Mouse (Mus musculus): ENCODE results near the gene Phf21a. TPM values are rescaled to one million over a fixed set of nuclear protein-coding genes. Genes with fewer than 3 reads are reported as not detected.

Gene Phf21a
- polyA plus RNA-seq, 1 experiment from 2014 or later: 20.2 TPM

- Histone ChIP-seq H3K36me3 (ENCODE audit: control insufficient read depth, insufficient read depth, low read length) (peaks cover 37% of the 10 kb centered on the region), H3K9ac (ENCODE audit: low read length) (peak overlapping the region; percentile 80), H3K27me3 (ENCODE audit: control insufficient read depth, insufficient read depth, low read length) (peaks cover 16% of the 10 kb centered on the region), H3K4me2 (ENCODE audit: low read length) (peak overlapping the region; percentile 98), H3K4me3 (ENCODE audit: control insufficient read depth in 1 of 2, insufficient read depth in 1 of 2, low read depth in 1 of 2, low read length in 2 of 2) (peak overlapping the region in 1 of 2 experiments; percentile 62; a peak in 1 of 4 replicates), H3K27ac (replicated peaks in 1 of 2; ENCODE audit: control insufficient read depth in 1 of 2, insufficient read depth in 1 of 2, low read depth in 2 of 2, low read length in 2 of 2) (no peak overlapping the region), H3K9me3 (ENCODE audit: control insufficient read depth, low read length) (no peaks in the 10 kb centered on the region), H3K4me1 (ENCODE audit: control insufficient read depth in 2 of 2, insufficient read depth in 2 of 2, low read length in 2 of 2) (peaks cover 6 to 11% of the 10 kb centered on the region in 2 experiments)
- no peak for ATAC-seq (ENCODE audit: insufficient number of reproducible peaks, insufficient read depth, low FRiP score, low read depth)
- WGBS: 77% methylated on average over 6 of the region's 6 CpGs
These were observed 283.4 kb downstream of the Phf21a start for GRCm38 (mm10) chr2:92376300-92376699.

- WGBS: 92% methylated on average over 7 of the region's 7 CpGs
- Histone ChIP-seq H3K9ac (ENCODE audit: low read length) (no peak overlapping the region), H3K36me3 (ENCODE audit: control insufficient read depth, insufficient read depth, low read length) (peaks cover 47% of the 10 kb centered on the region), H3K27me3 (ENCODE audit: control insufficient read depth, insufficient read depth, low read length) (peaks cover 6% of the 10 kb centered on the region), H3K9me3 (ENCODE audit: control insufficient read depth, low read length) (no peaks in the 10 kb centered on the region), H3K4me3 (ENCODE audit: control insufficient read depth in 1 of 2, insufficient read depth in 1 of 2, low read depth in 1 of 2, low read length in 2 of 2) (no peak overlapping the region), H3K4me1 (ENCODE audit: control insufficient read depth in 2 of 2, insufficient read depth in 2 of 2, low read length in 2 of 2) (peaks cover 6 to 8% of the 10 kb centered on the region in 2 experiments; a peak in 3 of 4 replicates), H3K4me2 (ENCODE audit: low read length) (no peak overlapping the region), H3K27ac (replicated peaks in 1 of 2; ENCODE audit: control insufficient read depth in 1 of 2, insufficient read depth in 1 of 2, low read depth in 2 of 2, low read length in 2 of 2) (no peak overlapping the region)
- ATAC-seq (ENCODE audit: insufficient number of reproducible peaks, insufficient read depth, low FRiP score, low read depth): no peak
These were observed 284.4 kb downstream of the Phf21a start for GRCm38 (mm10) chr2:92377320-92377719.

- H3K9me3 ChIP-seq (ENCODE audit: control insufficient read depth, low read length): no peaks in the 10 kb centered on the region
- H3K4me3 ChIP-seq (ENCODE audit: control insufficient read depth in 1 of 2, insufficient read depth in 1 of 2, low read depth in 1 of 2, low read length in 2 of 2): no peak overlapping the region
- H3K9ac ChIP-seq (ENCODE audit: low read length): no peak overlapping the region
- no peak overlapping the region for H3K27ac ChIP-seq (replicated peaks in 1 of 2; ENCODE audit: control insufficient read depth in 1 of 2, insufficient read depth in 1 of 2, low read depth in 2 of 2, low read length in 2 of 2)
- H3K4me2 ChIP-seq (ENCODE audit: low read length): no peak overlapping the region
- H3K27me3 ChIP-seq (ENCODE audit: control insufficient read depth, insufficient read depth, low read length): no peaks in the 10 kb centered on the region
- ATAC-seq (ENCODE audit: insufficient number of reproducible peaks, insufficient read depth, low FRiP score, low read depth): no peak
- 82% methylated on average over 17 of the region's 17 CpGs for WGBS
- peaks cover 51% of the 10 kb centered on the region for H3K36me3 ChIP-seq (ENCODE audit: control insufficient read depth, insufficient read depth, low read length)
- peaks cover 4 to 8% of the 10 kb centered on the region in 2 experiments; a peak in 3 of 4 replicates for H3K4me1 ChIP-seq (ENCODE audit: control insufficient read depth in 2 of 2, insufficient read depth in 2 of 2, low read length in 2 of 2)
These were observed 287.0 kb downstream of the Phf21a start for GRCm38 (mm10) chr2:92379783-92380494.

- H3K36me3 ChIP-seq (ENCODE audit: control insufficient read depth, insufficient read depth, low read length): peaks cover 51% of the 10 kb centered on the region
- H3K27ac ChIP-seq (replicated peaks in 1 of 2; ENCODE audit: control insufficient read depth in 1 of 2, insufficient read depth in 1 of 2, low read depth in 2 of 2, low read length in 2 of 2): no peak overlapping the region
- H3K4me1 ChIP-seq (ENCODE audit: control insufficient read depth in 2 of 2, insufficient read depth in 2 of 2, low read length in 2 of 2): peaks cover 4 to 8% of the 10 kb centered on the region in 2 experiments; a peak in 3 of 4 replicates
- WGBS: 80% methylated on average over 6 of the region's 6 CpGs
- H3K9ac ChIP-seq (ENCODE audit: low read length): no peak overlapping the region
- no peak overlapping the region for H3K4me3 ChIP-seq (ENCODE audit: control insufficient read depth in 1 of 2, insufficient read depth in 1 of 2, low read depth in 1 of 2, low read length in 2 of 2)
- no peaks in the 10 kb centered on the region for H3K9me3 ChIP-seq (ENCODE audit: control insufficient read depth, low read length)
- ATAC-seq (ENCODE audit: insufficient number of reproducible peaks, insufficient read depth, low FRiP score, low read depth): no peak
- H3K4me2 ChIP-seq (ENCODE audit: low read length): no peak overlapping the region
- H3K27me3 ChIP-seq (ENCODE audit: control insufficient read depth, insufficient read depth, low read length): no peaks in the 10 kb centered on the region
These were observed 287.7 kb downstream of the Phf21a start for GRCm38 (mm10) chr2:92380495-92381050.

GRCm38 (mm10) chr2:92381161-92381560, 288.2 kb downstream of the Phf21a start:
- Histone ChIP-seq H3K36me3 (ENCODE audit: control insufficient read depth, insufficient read depth, low read length) (peaks cover 54% of the 10 kb centered on the region), H3K4me2 (ENCODE audit: low read length) (no peak overlapping the region)
- WGBS: 76% methylated on average over 5 of the region's 5 CpGs

GRCm38 (mm10) chr2:92381901-92382588, 289.1 kb downstream of the Phf21a start, which contains the start of gene 1700029I15Rik:
1700029I15Rik (plus strand) TSS chr2:92382538.
- no peak within 1 kb of the TSS for H3K9ac ChIP-seq (ENCODE audit: low read length)
- H3K36me3 ChIP-seq (ENCODE audit: control insufficient read depth, insufficient read depth, low read length): peaks cover 55% of the 10 kb centered on the region
- no peaks in the 10 kb centered on the region for H3K27me3 ChIP-seq (ENCODE audit: control insufficient read depth, insufficient read depth, low read length)
- H3K4me3 ChIP-seq (ENCODE audit: control insufficient read depth in 1 of 2, insufficient read depth in 1 of 2, low read depth in 1 of 2, low read length in 2 of 2): no peak within 1 kb of the TSS
- H3K4me1 ChIP-seq (ENCODE audit: control insufficient read depth in 2 of 2, insufficient read depth in 2 of 2, low read length in 2 of 2): no peaks in the 10 kb centered on the region
- no peak for ATAC-seq (ENCODE audit: insufficient number of reproducible peaks, insufficient read depth, low FRiP score, low read depth)
- H3K9me3 ChIP-seq (ENCODE audit: control insufficient read depth, low read length): no peaks in the 10 kb centered on the region
- H3K27ac ChIP-seq (replicated peaks in 1 of 2; ENCODE audit: control insufficient read depth in 1 of 2, insufficient read depth in 1 of 2, low read depth in 2 of 2, low read length in 2 of 2): no peak within 1 kb of the TSS
- 74% methylated on average over 5 of the region's 5 CpGs for WGBS
- H3K4me2 ChIP-seq (ENCODE audit: low read length): no peak within 1 kb of the TSS

More at GRCm38 (mm10) chr2:92381161-92381560, 288.2 kb downstream of the Phf21a start:
- Histone ChIP-seq H3K4me1 (ENCODE audit: control insufficient read depth in 2 of 2, insufficient read depth in 2 of 2, low read length in 2 of 2) (peaks cover 0 to 3% of the 10 kb centered on the region in 2 experiments; a peak in 2 of 4 replicates), H3K9ac (ENCODE audit: low read length) (no peak overlapping the region), H3K4me3 (ENCODE audit: control insufficient read depth in 1 of 2, insufficient read depth in 1 of 2, low read depth in 1 of 2, low read length in 2 of 2) (no peak overlapping the region), H3K27ac (replicated peaks in 1 of 2; ENCODE audit: control insufficient read depth in 1 of 2, insufficient read depth in 1 of 2, low read depth in 2 of 2, low read length in 2 of 2) (no peak overlapping the region), H3K9me3 (ENCODE audit: control insufficient read depth, low read length) (no peaks in the 10 kb centered on the region), H3K27me3 (ENCODE audit: control insufficient read depth, insufficient read depth, low read length) (no peaks in the 10 kb centered on the region)
- ATAC-seq (ENCODE audit: insufficient number of reproducible peaks, insufficient read depth, low FRiP score, low read depth): no peak

GRCm38 (mm10) chr2:92382759-92383158, 289.8 kb downstream of the Phf21a start:
- Histone ChIP-seq H3K27me3 (ENCODE audit: control insufficient read depth, insufficient read depth, low read length) (no peaks in the 10 kb centered on the region), H3K4me2 (ENCODE audit: low read length) (no peak overlapping the region), H3K27ac (replicated peaks in 1 of 2; ENCODE audit: control insufficient read depth in 1 of 2, insufficient read depth in 1 of 2, low read depth in 2 of 2, low read length in 2 of 2) (no peak overlapping the region), H3K36me3 (ENCODE audit: control insufficient read depth, insufficient read depth, low read length) (peaks cover 54% of the 10 kb centered on the region), H3K9ac (ENCODE audit: low read length) (no peak overlapping the region), H3K9me3 (ENCODE audit: control insufficient read depth, low read length) (no peaks in the 10 kb centered on the region), H3K4me1 (ENCODE audit: control insufficient read depth in 2 of 2, insufficient read depth in 2 of 2, low read length in 2 of 2) (no peaks in the 10 kb centered on the region), H3K4me3 (ENCODE audit: control insufficient read depth in 1 of 2, insufficient read depth in 1 of 2, low read depth in 1 of 2, low read length in 2 of 2) (no peak overlapping the region)
- WGBS: 82% methylated on average over 4 of the region's 4 CpGs
- no peak for ATAC-seq (ENCODE audit: insufficient number of reproducible peaks, insufficient read depth, low FRiP score, low read depth)

Measured in heart, embryonic 14.5 days (tissue).